ENCODE assay signal across 12 mouse cellular contexts in genomic region chr1:38467305-38468083, GRCm38 (mm10).
A peak's percentile ranks its signal among the peaks of the same experiment; 100 is the strongest.
DNase-seq lines count a peak whose midpoint lies in the region; ATAC-seq and TF ChIP-seq lines count a peak whose summit lies in the region.
"Had no signal": no experiment of that assay in that cellular context is flagged by ENCODE, and none has a peak within 500 bp of the region (broad histone marks: within the 10 kb centered on the region; RNA-seq: fewer than 3 reads in every experiment).

No protein-coding gene starts in this region.

- peak; percentile 59 for DNase-seq in embryo, embryonic 10 days (ENCODE audit: low spot score)
- no peak for DNase-seq in embryo, embryonic 9.5 days (ENCODE audit: extremely low spot score)
- no peak for DNase-seq in liver, embryonic 11.5 days (ENCODE audit: low spot score)
- peak; percentile 32 for DNase-seq in MEL (ENCODE audit: low read depth, low spot score)
- DNase-seq in cerebellum, postnatal 36 days = no peak
- DNase-seq in urinary bladder, postnatal 14 days (ENCODE audit: low spot score) = no peak
- DNase-seq: adrenal gland, postnatal 14 days; kidney, adult 18-20 months; lung, postnatal 36 days; spleen, adult 18-20 months had no signal

- no peaks in the 10 kb centered on the region for H3K9me3 ChIP-seq in liver, embryonic 12.5 days (replicated peaks)
- no peaks in the 10 kb centered on the region for H3K9me3 ChIP-seq in liver, embryonic 11.5 days (ENCODE audit: control insufficient read depth, low read length)
- no peaks in the 10 kb centered on the region for H3K9me3 ChIP-seq in MEL (replicated peaks; ENCODE audit: insufficient read depth, low read length)
- no peaks in the 10 kb centered on the region for H3K9me3 ChIP-seq in hindbrain, embryonic 16.5 days (ENCODE audit: control insufficient read depth, low read length)

- peaks cover 22% of the 10 kb centered on the region for H3K4me1 ChIP-seq in liver, embryonic 12.5 days
- peaks cover 4% of the 10 kb centered on the region; the same call in 1 of the 2 replicates for H3K4me1 ChIP-seq in liver, embryonic 11.5 days (replicated peaks; ENCODE audit: control insufficient read depth, insufficient read depth, low read length)
- H3K4me1 ChIP-seq in MEL (ENCODE audit: control insufficient read depth in 1 of 2, insufficient read depth in 2 of 2, low read length in 2 of 2) = peaks cover 7 to 16% of the 10 kb centered on the region in 2 experiments
- no peaks in the 10 kb centered on the region; the same call in 1 of the 2 replicates for H3K4me1 ChIP-seq in hindbrain, embryonic 16.5 days (ENCODE audit: control insufficient read depth, insufficient read depth, low read depth, low read length)

- H3K79me2 ChIP-seq in MEL (ENCODE audit: control insufficient read depth, insufficient read depth, low read length, poor library complexity) = no peaks in the 10 kb centered on the region

- TF ChIP-seq RAD21 in MEL (IDR thresholded peaks at IDR 0.05; ENCODE audit: low read depth, low read length) = no peak

- 0 out of 2 replicates have a peak, but pooled peaks have one; percentile 52 for ATAC-seq in liver, embryonic 12.5 days
- ATAC-seq in liver, embryonic 11.5 days (replicated peaks; ENCODE audit: low FRiP score) = no peak
- ATAC-seq in hindbrain, embryonic 16.5 days = peak; percentile 50; the same call in 1 of the 2 replicates

- no peaks in the 10 kb centered on the region for H3K27me3 ChIP-seq in liver, embryonic 12.5 days (replicated peaks)
- H3K27me3 ChIP-seq in liver, embryonic 11.5 days (replicated peaks; ENCODE audit: control insufficient read depth, insufficient read depth, low read length) = no peaks in the 10 kb centered on the region
- no peaks in the 10 kb centered on the region for H3K27me3 ChIP-seq in MEL (ENCODE audit: control insufficient read depth in 1 of 2, insufficient read depth in 2 of 2, low read length in 2 of 2)
- H3K27me3 ChIP-seq in hindbrain, embryonic 16.5 days (replicated peaks; ENCODE audit: control insufficient read depth, insufficient read depth, low read length) = no peaks in the 10 kb centered on the region

- TF ChIP-seq EP300 in MEL (IDR thresholded peaks at IDR 0.05; ENCODE audit: low read depth in 1 of 2, low read length in 2 of 2) = no peak

- H3K9ac ChIP-seq in liver, embryonic 12.5 days = no peak overlapping the region
- H3K9ac ChIP-seq in liver, embryonic 11.5 days (ENCODE audit: low read depth, low read length) = no peak overlapping the region
- no peak overlapping the region for H3K9ac ChIP-seq in MEL (ENCODE audit: control insufficient read depth, low read depth, low read length, poor library complexity, severe bottlenecking)
- H3K9ac ChIP-seq in hindbrain, embryonic 16.5 days (ENCODE audit: low read depth, low read length) = no peak overlapping the region

- no peak for TF ChIP-seq CTCF in MEL (IDR thresholded peaks at IDR 0.05 in 2 of 3, conservative IDR thresholded peaks at IDR 0.05 in 1 of 3; ENCODE audit: control insufficient read depth in 1 of 3, insufficient read depth in 1 of 3, low read depth in 2 of 3, low read length in 3 of 3, poor library complexity in 1 of 3, severe bottlenecking in 1 of 3)

- TF ChIP-seq POLR2A in MEL (IDR thresholded peaks at IDR 0.05; ENCODE audit: control insufficient read depth in 1 of 2, insufficient read depth in 1 of 2, low read depth in 1 of 2, low read length in 2 of 2, poor library complexity in 1 of 2) = no peak

- H3K4me2 ChIP-seq in liver, embryonic 12.5 days = no peak overlapping the region
- no peak overlapping the region for H3K4me2 ChIP-seq in liver, embryonic 11.5 days
- H3K4me2 ChIP-seq in hindbrain, embryonic 16.5 days (ENCODE audit: low read length) = no peak overlapping the region

- no peak overlapping the region for H3K4me3 ChIP-seq in liver, embryonic 12.5 days
- H3K4me3 ChIP-seq in liver, embryonic 11.5 days (ENCODE audit: low read depth, low read length) = no peak overlapping the region
- H3K4me3 ChIP-seq in MEL (ENCODE audit: control insufficient read depth in 1 of 2, insufficient read depth in 1 of 2, low read depth in 2 of 2, low read length in 2 of 2) = no peak overlapping the region
- no peak overlapping the region for H3K4me3 ChIP-seq in hindbrain, embryonic 16.5 days (ENCODE audit: low read length)

- H3K27ac ChIP-seq in liver, embryonic 12.5 days = no peak overlapping the region
- no peak overlapping the region for H3K27ac ChIP-seq in liver, embryonic 11.5 days (ENCODE audit: low read depth, low read length)
- H3K27ac ChIP-seq in MEL (ENCODE audit: control insufficient read depth, low read depth, low read length) = no peak overlapping the region
- H3K27ac ChIP-seq in hindbrain, embryonic 16.5 days (ENCODE audit: low read depth, low read length) = no peak overlapping the region

- 46% methylated on average over 7 of the region's 7 CpGs for WGBS in liver, embryonic 12.5 days (ENCODE audit: insufficient replicate concordance)
- WGBS in liver, embryonic 11.5 days = 46% methylated on average over 7 of the region's 7 CpGs
- WGBS in hindbrain, embryonic 16.5 days = 42% methylated on average over 7 of the region's 7 CpGs

- H3K36me3 ChIP-seq in liver, embryonic 12.5 days = no peaks in the 10 kb centered on the region
- H3K36me3 ChIP-seq in liver, embryonic 11.5 days (ENCODE audit: control insufficient read depth, insufficient read depth, low read length) = no peaks in the 10 kb centered on the region
- H3K36me3 ChIP-seq in MEL (ENCODE audit: control insufficient read depth in 1 of 2, insufficient read depth in 2 of 2, low read length in 2 of 2) = peaks cover 0 to 10% of the 10 kb centered on the region in 2 experiments; a peak in 2 of 4 replicates
- H3K36me3 ChIP-seq in hindbrain, embryonic 16.5 days (ENCODE audit: control insufficient read depth, insufficient read depth, low read length) = no peaks in the 10 kb centered on the region

TF ChIP-seq in MEL, 35 proteins besides CTCF, POLR2A, EP300 and RAD21:
- TF ChIP-seq NRF1 (IDR thresholded peaks at IDR 0.05; ENCODE audit: insufficient read depth, low read depth, low read length, poor library complexity, severe bottlenecking) (no peak), SMC3 (IDR thresholded peaks at IDR 0.05; ENCODE audit: low read depth, low read length) (no peak), SIN3A (IDR thresholded peaks at IDR 0.05; ENCODE audit: low read length) (no peak), E2F4 (IDR thresholded peaks at IDR 0.05; ENCODE audit: borderline replicate concordance, low read depth, low read length) (no peak), MAFK (IDR thresholded peaks at IDR 0.05; ENCODE audit: borderline replicate concordance, low read depth, low read length) (0 out of 2 replicates have a peak, but pooled peaks have one; percentile 26)
TF ChIP-seq in MEL: peak in this region for 1.

Comparison
In these comparisons a context has a peak if more than half of its experiments do, and no peak if none do; other contexts are left out.
1. DNase-seq: peak in embryo, embryonic 10 days (single experiment) and MEL (single experiment); none in embryo, embryonic 9.5 days (single experiment), liver, embryonic 11.5 days (single experiment), cerebellum, postnatal 36 days (0 of 2) and urinary bladder, postnatal 14 days (single experiment).